Comparison of ENCODE assay signal across 28 mouse cellular contexts in the genomic region with DNA sequence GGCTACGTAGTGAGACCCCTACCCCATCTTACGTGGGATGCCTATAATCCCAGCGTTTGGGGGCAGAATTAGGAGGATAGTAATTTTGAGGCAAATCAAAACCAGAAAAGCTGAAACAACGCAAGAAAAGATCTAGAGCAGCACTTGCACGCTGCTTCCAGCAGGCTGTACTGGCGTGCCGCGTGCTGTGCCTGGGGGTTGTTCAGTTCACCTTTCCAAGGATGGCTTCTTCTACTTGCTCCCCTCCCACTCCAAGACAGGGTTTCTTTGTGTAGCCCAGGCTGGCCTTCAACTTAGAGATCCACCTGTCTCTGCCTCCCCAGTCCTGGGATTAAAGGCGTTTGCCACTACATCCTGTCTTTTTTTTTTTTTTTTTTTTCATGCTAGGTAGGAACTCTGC. TPM values are rescaled to one million over a fixed set of nuclear protein-coding genes. Genes with fewer than 3 reads are reported as not detected.
A peak's percentile ranks its signal among the peaks of the same experiment; 100 is the strongest.
DNase-seq lines count a peak whose midpoint lies in the region; TF ChIP-seq lines count a peak whose summit lies in the region.
"Had no signal": no experiment of that assay in that cellular context is flagged by ENCODE, and none has a peak within 500 bp of the region (broad histone marks: within the 10 kb centered on the region; RNA-seq: fewer than 3 reads in every experiment).

No protein-coding gene starts in this region.

- no peaks in the 10 kb centered on the region; the same call in 1 of the 2 replicates for H3K4me1 ChIP-seq in E14TG2a.4 (replicated peaks; ENCODE audit: low read depth, low read length)
- no peaks in the 10 kb centered on the region for H3K4me1 ChIP-seq in ES-E14 (ENCODE audit: control insufficient read depth in 2 of 2, insufficient read depth in 2 of 2, low read length in 2 of 2, poor library complexity in 1 of 2)
- H3K4me1 ChIP-seq: forebrain, embryonic 12.5 days; forebrain, embryonic 15.5 days; hindbrain, embryonic 15.5 days had no signal

- peaks cover 40% of the 10 kb centered on the region for H3K36me3 ChIP-seq in E14TG2a.4 (ENCODE audit: insufficient read depth, low read length)
- peaks cover 12% of the 10 kb centered on the region for H3K36me3 ChIP-seq in ES-E14 (ENCODE audit: control insufficient read depth, insufficient read depth, low read length, poor library complexity, severe bottlenecking)
- H3K36me3 ChIP-seq: G1E had no signal

- H3K4me3 ChIP-seq in E14TG2a.4 (replicated peaks; ENCODE audit: low read length): 0 out of 2 replicates have a peak overlapping the region, but pooled peaks have one; percentile 13
- no peak overlapping the region for H3K4me3 ChIP-seq in ES-E14 (ENCODE audit: insufficient read depth in 1 of 2, low read depth in 1 of 2, low read length in 2 of 2, poor library complexity in 1 of 2, severe bottlenecking in 1 of 2)
- H3K4me3 ChIP-seq: embryonic facial prominence, embryonic 10.5 days; embryonic facial prominence, embryonic 13.5 days; erythroblast, embryonic 14.5 days; forebrain, embryonic 12.5 days; forebrain, embryonic 15.5 days; heart, adult 2 months; heart, embryonic 10.5 days; heart, embryonic 13.5 days; hindbrain, embryonic 12.5 days; hindbrain, embryonic 15.5 days had no signal

- no peak overlapping the region for H3K27ac ChIP-seq in ES-E14 (ENCODE audit: insufficient read depth, low read depth, low read length, poor library complexity, severe bottlenecking)
- H3K27ac ChIP-seq: embryonic facial prominence, embryonic 10.5 days; embryonic facial prominence, embryonic 13.5 days; forebrain, embryonic 12.5 days; forebrain, embryonic 15.5 days; heart, adult 2 months; heart, embryonic 10.5 days; heart, embryonic 13.5 days; hindbrain, embryonic 12.5 days; hindbrain, embryonic 15.5 days had no signal

- H3K27me3 ChIP-seq in E14TG2a.4 (ENCODE audit: insufficient read depth, low read length): no peaks in the 10 kb centered on the region
- H3K27me3 ChIP-seq: CH12.LX; embryonic facial prominence, embryonic 13.5 days; forebrain, embryonic 12.5 days; forebrain, embryonic 15.5 days; heart, embryonic 13.5 days; hindbrain, embryonic 12.5 days; hindbrain, embryonic 15.5 days; Patski had no signal

- TF ChIP-seq CTCF in E14TG2a.4 (conservative IDR thresholded peaks at IDR 0.05; ENCODE audit: low read length): peak; percentile 19; the same call in 1 of the 2 replicates

- intact Hi-C loops in heart, postnatal 14 days (cut with DNase I): no loop called here

- H3K9ac ChIP-seq in ES-E14 (ENCODE audit: insufficient read depth, low read depth, low read length, poor library complexity, severe bottlenecking): no peak overlapping the region
- H3K9ac ChIP-seq: embryonic facial prominence, embryonic 13.5 days; forebrain, embryonic 12.5 days; forebrain, embryonic 15.5 days; heart, embryonic 13.5 days; hindbrain, embryonic 12.5 days; hindbrain, embryonic 15.5 days had no signal

- DNase-seq in heart, adult 11 months: peak; percentile 11
- no peak for DNase-seq in heart, postnatal 14 days
- no peak for DNase-seq in ES-E14 (ENCODE audit: low read depth, low spot score)
- no peak for DNase-seq in adrenal gland, adult 2 months
- no peak for DNase-seq in cerebellum, adult 11 months
- DNase-seq: adrenal gland, postnatal 10 days; adrenal gland, postnatal 36 days; B cell, adult 2 months; cerebellum, adult 2 months; cerebellum, postnatal 10 days; cerebellum, postnatal 36 days; embryo, embryonic 11 days; gastrocnemius, postnatal 25 days; heart, adult 2 months; kidney, adult 2 months had no signal

- in situ Hi-C loops in ES-E14 (cut with MboI; ENCODE audit: low sequenced_read_pairs in 2 of 2, unreplicated experiment in 2 of 2): no loop called here

- H3K9me3 ChIP-seq in E14TG2a.4 (ENCODE audit: low read length) (peaks cover 42% of the 10 kb centered on the region), ES-E14 (ENCODE audit: control insufficient read depth, insufficient read depth, low read depth, low read length) (no peaks in the 10 kb centered on the region)
- H3K9me3 ChIP-seq: embryonic facial prominence, embryonic 10.5 days; embryonic facial prominence, embryonic 13.5 days; forebrain, embryonic 12.5 days; forebrain, embryonic 15.5 days; G1E; heart, embryonic 10.5 days; heart, embryonic 13.5 days; hindbrain, embryonic 12.5 days; hindbrain, embryonic 15.5 days had no signal

TF ChIP-seq in ES-E14, 5 proteins besides CTCF, POLR2A, EP300 and RAD21:
- TF ChIP-seq ZC3H11A (IDR thresholded peaks at IDR 0.05; ENCODE audit: borderline replicate concordance, low read depth, low read length): no peak
- TF ChIP-seq CHD2 (IDR thresholded peaks at IDR 0.05; ENCODE audit: low read depth, low read length): no peak
- no peak for TF ChIP-seq HCFC1 (IDR thresholded peaks at IDR 0.05; ENCODE audit: borderline replicate concordance, insufficient read depth, low read length)
- TF ChIP-seq ZNF384 (IDR thresholded peaks at IDR 0.05; ENCODE audit: low read depth, low read length): peak; percentile 77

RNA-seq across cellular contexts. Expression of gene Dtnb, which starts 17.9 kb away (rescaled TPM):
- total RNA-seq in heart, postnatal 14 days (2021): 1 to 10 TPM; 5.0 to 5.5 TPM
- 31.2 and 39.6 TPM in 2 replicates for total RNA-seq in ES-E14 (2012; rRNA removed)
- total RNA-seq in adrenal gland, adult 2 months (2021): 10 to 100 TPM; 24.9 to 38.2 TPM
- polyA plus RNA-seq in adrenal gland, adult 2 months (2012; rRNA removed): 31.2 and 32.7 TPM in 2 replicates
- polyA plus RNA-seq: G1E had no signal
